ENCODE assay signal across 8 mouse cellular contexts in genomic region chr4:58986540-58987190, GRCm38 (mm10). TPM values are rescaled to one million over a fixed set of nuclear protein-coding genes. Genes with fewer than 3 reads are reported as not detected.
DNase-seq lines count a peak whose midpoint lies in the region; ATAC-seq and TF ChIP-seq lines count a peak whose summit lies in the region.

Gene Ptgr1, minus strand, starts transcription at chr4:58987119.

- no peaks in the 10 kb centered on the region for H3K9me3 ChIP-seq in heart, embryonic 13.5 days
- no peaks in the 10 kb centered on the region for H3K9me3 ChIP-seq in liver, embryonic 12.5 days (replicated peaks)
- no peaks in the 10 kb centered on the region for H3K9me3 ChIP-seq in stomach, embryonic 16.5 days (replicated peaks; ENCODE audit: control insufficient read depth, low read length)

- peak within 1 kb of the TSS; percentile 50 for H3K4me3 ChIP-seq in C2C12 (ENCODE audit: insufficient read depth, poor library complexity, severe bottlenecking)
- H3K4me3 ChIP-seq in bone marrow macrophage, adult 2 months (ENCODE audit: insufficient read depth, low read length): peak within 1 kb of the TSS; percentile 72
- H3K4me3 ChIP-seq in heart, embryonic 13.5 days: peak within 1 kb of the TSS; percentile 74
- H3K4me3 ChIP-seq in liver, embryonic 12.5 days: peak within 1 kb of the TSS; percentile 70
- H3K4me3 ChIP-seq in stomach, embryonic 16.5 days (replicated peaks; ENCODE audit: low read length): peak within 1 kb of the TSS; percentile 76

- peaks cover 4% of the 10 kb centered on the region for H3K36me3 ChIP-seq in C2C12 (ENCODE audit: control insufficient read depth, insufficient read depth)
- no peaks in the 10 kb centered on the region for H3K36me3 ChIP-seq in heart, embryonic 13.5 days
- no peaks in the 10 kb centered on the region for H3K36me3 ChIP-seq in liver, embryonic 12.5 days
- H3K36me3 ChIP-seq in stomach, embryonic 16.5 days (ENCODE audit: control insufficient read depth, insufficient read depth, low read length): no peaks in the 10 kb centered on the region

- ATAC-seq in erythroid progenitor cell, adult 5-6 weeks (replicated peaks; ENCODE audit: low FRiP score, poor library complexity, severe bottlenecking): peak; percentile 72
- no peak for ATAC-seq in heart, embryonic 13.5 days (ENCODE audit: extremely low read depth, insufficient number of reproducible peaks, low FRiP score, low TSS enrichment)
- peak; percentile 73 for ATAC-seq in liver, embryonic 12.5 days
- ATAC-seq in stomach, embryonic 16.5 days (ENCODE audit: insufficient read depth, low FRiP score): peak; percentile 84

- H3K27me3 ChIP-seq in C2C12 (ENCODE audit: control insufficient read depth, insufficient read depth, insufficient read length): no peaks in the 10 kb centered on the region
- peaks cover 28% of the 10 kb centered on the region for H3K27me3 ChIP-seq in heart, embryonic 13.5 days (replicated peaks)
- no peaks in the 10 kb centered on the region for H3K27me3 ChIP-seq in liver, embryonic 12.5 days (replicated peaks)
- H3K27me3 ChIP-seq in stomach, embryonic 16.5 days (ENCODE audit: control insufficient read depth, insufficient read depth, low read length): no peaks in the 10 kb centered on the region

- H3ac ChIP-seq in C2C12 (ENCODE audit: control insufficient read depth, insufficient read length, low read depth): peak within 1 kb of the TSS; percentile 79

- H3K9ac ChIP-seq in heart, embryonic 13.5 days: peak within 1 kb of the TSS; percentile 83
- H3K9ac ChIP-seq in liver, embryonic 12.5 days: peak within 1 kb of the TSS; percentile 62
- peak within 1 kb of the TSS; percentile 83 for H3K9ac ChIP-seq in stomach, embryonic 16.5 days (ENCODE audit: low read length)

- peak within 1 kb of the TSS; percentile 87 for H3K4me2 ChIP-seq in heart, embryonic 13.5 days
- H3K4me2 ChIP-seq in liver, embryonic 12.5 days: peak within 1 kb of the TSS; percentile 94
- H3K4me2 ChIP-seq in stomach, embryonic 16.5 days (ENCODE audit: low read depth, low read length): peak within 1 kb of the TSS; percentile 70

- no peaks in the 10 kb centered on the region for H3K79me2 ChIP-seq in C2C12 (ENCODE audit: control insufficient read depth, insufficient read depth)

- peak; percentile 90 for DNase-seq in kidney, postnatal 10 days
- DNase-seq in natural killer cell, adult 2 months (ENCODE audit: low spot score in 2 of 2): peak; percentile 70 to 79

- no peaks in the 10 kb centered on the region for H3K79me3 ChIP-seq in C2C12 (ENCODE audit: low read depth)

- TF ChIP-seq CTCF in C2C12 (IDR thresholded peaks at IDR 0.05; ENCODE audit: control insufficient read depth, insufficient read depth, insufficient read length): no peak
- TF ChIP-seq CTCF in bone marrow macrophage, adult 2 months (IDR thresholded peaks at IDR 0.05; ENCODE audit: low read depth, low read length): no peak

- peak within 1 kb of the TSS; percentile 17; the same call in 1 of the 2 replicates for H3K27ac ChIP-seq in bone marrow macrophage, adult 2 months (ENCODE audit: insufficient read depth, low read depth, low read length)
- no peak within 1 kb of the TSS; the same call in 1 of the 2 replicates for H3K27ac ChIP-seq in heart, embryonic 13.5 days (replicated peaks)
- H3K27ac ChIP-seq in liver, embryonic 12.5 days: peak within 1 kb of the TSS; percentile 59
- peak within 1 kb of the TSS; percentile 88 for H3K27ac ChIP-seq in stomach, embryonic 16.5 days (ENCODE audit: low read length)

- H3K4me1 ChIP-seq in bone marrow macrophage, adult 2 months (ENCODE audit: control insufficient read depth, insufficient read depth, low read length): peaks cover 21% of the 10 kb centered on the region
- peaks cover 7% of the 10 kb centered on the region for H3K4me1 ChIP-seq in heart, embryonic 13.5 days
- H3K4me1 ChIP-seq in liver, embryonic 12.5 days: peaks cover 61% of the 10 kb centered on the region
- H3K4me1 ChIP-seq in stomach, embryonic 16.5 days (ENCODE audit: control insufficient read depth, insufficient read depth, low read length): peaks cover 14% of the 10 kb centered on the region

- peak; percentile 23 for TF ChIP-seq POLR2A in bone marrow macrophage, adult 2 months (IDR thresholded peaks at IDR 0.05; ENCODE audit: borderline replicate concordance, low read depth, low read length)

- under 1% methylated on average over 28 of the region's 28 CpGs for WGBS in heart, embryonic 13.5 days
- 2% methylated on average over 28 of the region's 28 CpGs for WGBS in liver, embryonic 12.5 days (ENCODE audit: insufficient replicate concordance)
- WGBS in stomach, embryonic 16.5 days: 1% methylated on average over 28 of the region's 28 CpGs

TF ChIP-seq in C2C12, 6 proteins besides CTCF, POLR2A, EP300 and RAD21:
- TF ChIP-seq CEBPB (IDR thresholded peaks at IDR 0.05; ENCODE audit: low read depth) (no peak), USF1 (IDR thresholded peaks at IDR 0.05; ENCODE audit: low read depth) (no peak), MYOG (IDR thresholded peaks at IDR 0.05; ENCODE audit: control insufficient read depth, extremely low read depth, insufficient read length) (no peak), FOSL1 (IDR thresholded peaks at IDR 0.05; ENCODE audit: insufficient read depth, low read length, poor library complexity, severe bottlenecking) (no peak), MYOD1 (IDR thresholded peaks at IDR 0.05; ENCODE audit: control insufficient read depth, insufficient read length, low read depth) (no peak), MAX (IDR thresholded peaks at IDR 0.05) (no peak)

RNA-seq across cellular contexts. Expression of gene Ptgr1, which starts in this region (rescaled TPM):
- polyA plus RNA-seq in C2C12 (2012; fragmentation: generic; extraction: Trizol): 39.6 TPM
- polyA plus RNA-seq in bone marrow macrophage, adult 2 months (2012; ENCODE audit: insufficient read depth, insufficient read length, missing spikeins): 25.2 and 27.3 TPM in 2 replicates
- 4.3 and 9.2 TPM in 2 replicates for total RNA-seq in erythroid progenitor cell, adult 5-6 weeks (2015; ENCODE audit: low replicate concordance)
- 4.3 and 4.4 TPM in 2 replicates for total RNA-seq in erythroid progenitor cell, adult 5-6 weeks (2017; ENCODE audit: low replicate concordance)
- 8.5 and 10.7 TPM in 2 replicates for polyA plus RNA-seq in heart, embryonic 13.5 days (2015; fragmentation: Nextera tagmentation; extraction: Ambion mirVana)
- polyA plus RNA-seq in liver, embryonic 12.5 days (2016; fragmentation: Nextera tagmentation; extraction: Ambion mirVana): 14.1 and 15.0 TPM in 2 replicates
- polyA plus RNA-seq in stomach, embryonic 16.5 days (2015; fragmentation: Nextera tagmentation; extraction: Ambion mirVana): 105 and 120 TPM in 2 replicates
